Mouse (Mus musculus) hindbrain, embryonic 13.5 days (tissue): ENCODE results near the gene Kif1b. TPM values are rescaled to one million over a fixed set of nuclear protein-coding genes. Genes with fewer than 3 reads are reported as not detected.

Experiments
- ATAC-seq: fragments of 200-750 bp; cut with Nextera tagmentation; 2 replicates; pipeline ENCODE4 v1.8.0; 2017; ENCODE audit warnings: moderate TSS enrichment; ENCODE audit not compliant: low FRiP score
- H3K27ac ChIP-seq: fragments of 300-500 bp; sonication (generic); 2 replicates; pipeline ENCODE4 v1.5.1; 2015; ENCODE audit warnings: inconsistent platforms, mild to moderate bottlenecking, moderate library complexity
- H3K27me3 ChIP-seq: fragments of 300-500 bp; sonication (generic); 2 replicates; pipeline ENCODE4 v1.6.1; 2015; ENCODE audit warnings: mild to moderate bottlenecking, inconsistent platforms
- H3K36me3 ChIP-seq: fragments of 300-500 bp; sonication (generic); 2 replicates; pipeline ENCODE4 v1.6.1; 2015; ENCODE audit warnings: mild to moderate bottlenecking, inconsistent platforms
- H3K4me1 ChIP-seq: fragments of 300-500 bp; sonication (generic); replicated peaks from 2 replicates; pipeline ENCODE4 v1.6.1; 2015; ENCODE audit warnings: inconsistent platforms
- H3K4me2 ChIP-seq: fragments of 300-500 bp; sonication (generic); 2 replicates; pipeline ENCODE4 v1.6.1; 2015; ENCODE audit warnings: inconsistent platforms, mild to moderate bottlenecking, moderate library complexity
- H3K4me3 ChIP-seq: fragments of 300-500 bp; sonication (generic); 2 replicates; pipeline ENCODE4 v1.5.1; 2015; ENCODE audit warnings: mild to moderate bottlenecking, inconsistent platforms
- H3K9ac ChIP-seq: fragments of 300-500 bp; sonication (generic); 2 replicates; pipeline ENCODE4 v1.6.1; 2015; ENCODE audit warnings: mild to moderate bottlenecking, inconsistent platforms
- H3K9me3 ChIP-seq: fragments of 300-500 bp; sonication (generic); 2 replicates; pipeline ENCODE4 v1.6.1; 2016; ENCODE audit warnings: inconsistent platforms
- WGBS: fragments of 180-500 bp; shearing (Covaris S2); methylation state at CpG from one replicate; pipeline ENCODE4 v1.1.7; 2015; 5-methylcytosine and 5-hydroxymethylcytosine counted together
- polyA plus RNA-seq: library from polyadenylated mRNA; unstranded; fragments of >200 nt; fragmentation: Nextera tagmentation; extraction: Ambion mirVana; gene quantifications from 2 replicates; pipeline ENCODE4 v1.2.1, GENCODE M21; 2015

Kif1b gene
- polyA plus RNA-seq, 1 experiment from 2014 or later = 155 TPM

- Histone ChIP-seq H3K27me3 (no peaks in the 10 kb centered on the region), H3K4me2 (no peak overlapping the region), H3K9ac (no peak overlapping the region), H3K4me3 (no peak overlapping the region), H3K9me3 (no peaks in the 10 kb centered on the region), H3K27ac (no peak overlapping the region), H3K4me1 (peaks cover 24% of the 10 kb centered on the region), H3K36me3 (peaks cover 67% of the 10 kb centered on the region)
- ATAC-seq = no peak
- WGBS = 94% methylated on average over 9 of the region's 9 CpGs
These were observed 48.0 kb downstream of the Kif1b start for GRCm38 (mm10) chr4:149259391-149260094.

- no peak overlapping the region for H3K4me3 ChIP-seq
- H3K9me3 ChIP-seq = no peaks in the 10 kb centered on the region
- no peak for ATAC-seq
- H3K27me3 ChIP-seq = no peaks in the 10 kb centered on the region
- H3K27ac ChIP-seq = no peak overlapping the region
- peaks cover 64% of the 10 kb centered on the region for H3K36me3 ChIP-seq
- WGBS = 73% methylated on average over 3 of the region's 3 CpGs
- peaks cover 24% of the 10 kb centered on the region for H3K4me1 ChIP-seq
- H3K4me2 ChIP-seq = no peak overlapping the region
- H3K9ac ChIP-seq = no peak overlapping the region
These were observed 48.6 kb downstream of the Kif1b start for GRCm38 (mm10) chr4:149258926-149259325.

GRCm38 (mm10) chr4:149256511-149257300 is 50.8 kb downstream of the Kif1b start:
- 72% methylated on average over 15 of the region's 15 CpGs for WGBS
- peaks cover 61% of the 10 kb centered on the region for H3K36me3 ChIP-seq
- H3K9ac ChIP-seq = peak overlapping the region; percentile 14; the same call in 1 of the 2 replicates
- peaks cover 24% of the 10 kb centered on the region for H3K4me1 ChIP-seq
- H3K27ac ChIP-seq = peak overlapping the region; percentile 83
- no peaks in the 10 kb centered on the region for H3K27me3 ChIP-seq
- no peak for ATAC-seq
- H3K9me3 ChIP-seq = no peaks in the 10 kb centered on the region
- H3K4me2 ChIP-seq = no peak overlapping the region
- no peak overlapping the region for H3K4me3 ChIP-seq

GRCm38 (mm10) chr4:149255277-149256270 is 51.9 kb downstream of the Kif1b start:
- Histone ChIP-seq H3K27ac (peak overlapping the region; percentile 83), H3K9ac (peak overlapping the region; percentile 57), H3K4me2 (no peak overlapping the region), H3K4me1 (peaks cover 24% of the 10 kb centered on the region), H3K27me3 (no peaks in the 10 kb centered on the region), H3K9me3 (no peaks in the 10 kb centered on the region), H3K4me3 (no peak overlapping the region), H3K36me3 (peaks cover 64% of the 10 kb centered on the region)
- peak; percentile 82 for ATAC-seq
- 9% methylated on average over 13 of the region's 13 CpGs for WGBS

GRCm38 (mm10) chr4:149254827-149255226 is 52.7 kb downstream of the Kif1b start:
- ATAC-seq = no peak
- Histone ChIP-seq H3K9ac (no peak overlapping the region), H3K4me2 (no peak overlapping the region), H3K27ac (peak overlapping the region; percentile 83), H3K9me3 (no peaks in the 10 kb centered on the region), H3K4me1 (peaks cover 24% of the 10 kb centered on the region), H3K27me3 (no peaks in the 10 kb centered on the region), H3K4me3 (no peak overlapping the region), H3K36me3 (peaks cover 65% of the 10 kb centered on the region)
- WGBS = 44% methylated on average over 4 of the region's 4 CpGs

GRCm38 (mm10) chr4:149249311-149249710 is 58.2 kb downstream of the Kif1b start:
- 97% methylated on average over 1 of the region's 1 CpGs for WGBS
- Histone ChIP-seq H3K36me3 (peaks cover 68% of the 10 kb centered on the region), H3K27ac (peak overlapping the region; percentile 40; the same call in 1 of the 2 replicates), H3K4me3 (no peak overlapping the region), H3K9ac (no peak overlapping the region), H3K4me2 (no peak overlapping the region), H3K9me3 (no peaks in the 10 kb centered on the region), H3K27me3 (no peaks in the 10 kb centered on the region), H3K4me1 (peaks cover 15% of the 10 kb centered on the region)
- no peak for ATAC-seq

GRCm38 (mm10) chr4:149247772-149248171 is 59.7 kb downstream of the Kif1b start:
- ATAC-seq = no peak
- H3K36me3 ChIP-seq = peaks cover 72% of the 10 kb centered on the region

GRCm38 (mm10) chr4:149247156-149247633 is 60.3 kb downstream of the Kif1b start:
- peaks cover 71% of the 10 kb centered on the region for H3K36me3 ChIP-seq

More at GRCm38 (mm10) chr4:149247772-149248171, 59.7 kb downstream of the Kif1b start:
- no peaks in the 10 kb centered on the region for H3K27me3 ChIP-seq
- H3K4me1 ChIP-seq = peaks cover 15% of the 10 kb centered on the region
- H3K9ac ChIP-seq = peak overlapping the region; percentile 35; the same call in 1 of the 2 replicates
- no peak overlapping the region for H3K4me3 ChIP-seq
- H3K4me2 ChIP-seq = no peak overlapping the region
- peak overlapping the region; percentile 91 for H3K27ac ChIP-seq
- 35% methylated on average over 5 of the region's 5 CpGs for WGBS
- no peaks in the 10 kb centered on the region for H3K9me3 ChIP-seq

GRCm38 (mm10) chr4:149246578-149247155 is 60.8 kb downstream of the Kif1b start:
- Histone ChIP-seq H3K9ac (no peak overlapping the region), H3K36me3 (peaks cover 69% of the 10 kb centered on the region), H3K4me1 (peaks cover 15% of the 10 kb centered on the region), H3K4me3 (no peak overlapping the region), H3K27ac (peak overlapping the region; percentile 81), H3K9me3 (no peaks in the 10 kb centered on the region), H3K27me3 (no peaks in the 10 kb centered on the region), H3K4me2 (no peak overlapping the region)
- WGBS = 15% methylated on average over 7 of the region's 7 CpGs
- 0 out of 2 replicates have a peak, but pooled peaks have one; percentile 39 for ATAC-seq

More at GRCm38 (mm10) chr4:149247156-149247633, 60.3 kb downstream of the Kif1b start:
- H3K9me3 ChIP-seq = no peaks in the 10 kb centered on the region
- no peak overlapping the region for H3K9ac ChIP-seq
- no peak overlapping the region for H3K4me2 ChIP-seq
- ATAC-seq = peak; percentile 57; the same call in 1 of the 2 replicates
- H3K27me3 ChIP-seq = no peaks in the 10 kb centered on the region
- H3K4me3 ChIP-seq = no peak overlapping the region
- 22% methylated on average over 8 of the region's 8 CpGs for WGBS
- H3K27ac ChIP-seq = peak overlapping the region; percentile 81
- peaks cover 15% of the 10 kb centered on the region for H3K4me1 ChIP-seq

- Histone ChIP-seq H3K4me1 (no peaks in the 10 kb centered on the region), H3K9me3 (no peaks in the 10 kb centered on the region), H3K4me2 (no peak overlapping the region), H3K4me3 (no peak overlapping the region), H3K27me3 (no peaks in the 10 kb centered on the region), H3K36me3 (peaks cover 59% of the 10 kb centered on the region), H3K9ac (no peak overlapping the region), H3K27ac (no peak overlapping the region)
- WGBS = 96% methylated on average over 15 of the region's 15 CpGs
- no peak for ATAC-seq
These were observed 70.5 kb downstream of the Kif1b start for GRCm38 (mm10) chr4:149237011-149237410.

- Histone ChIP-seq H3K36me3 (peaks cover 70% of the 10 kb centered on the region), H3K9ac (no peak overlapping the region), H3K9me3 (no peaks in the 10 kb centered on the region), H3K27ac (0 out of 2 replicates have a peak overlapping the region, but pooled peaks have one; percentile 35), H3K4me2 (no peak overlapping the region), H3K27me3 (no peaks in the 10 kb centered on the region), H3K4me3 (no peak overlapping the region), H3K4me1 (0 out of 2 replicates have a peak, but pooled peaks cover 2% of the 10 kb centered on the region)
- no peak for ATAC-seq
- 43% methylated on average over 9 of the region's 9 CpGs for WGBS
These were observed 73.6 kb downstream of the Kif1b start for GRCm38 (mm10) chr4:149233938-149234337.
